Mouse (Mus musculus) spleen, adult 2 months (tissue): Measurements from ENCODE around the gene Kcnj4.

Experiments used
- CTCF ChIP-seq: fragments of 200-500 bp; IDR thresholded peaks from 2 replicates; pipeline ENCODE4 v1.5.1; 2011; ENCODE audit warnings: mild to moderate bottlenecking, inconsistent platforms; ENCODE audit not compliant: insufficient read depth, insufficient read length, insufficient replicate concordance; ENCODE audit errors: extremely low read depth
- POLR2A ChIP-seq: fragments of 200-500 bp; IDR thresholded peaks from 2 replicates; pipeline ENCODE4 v1.6.1; 2011; ENCODE audit warnings: low read depth, low read length, inconsistent platforms

DNA sequence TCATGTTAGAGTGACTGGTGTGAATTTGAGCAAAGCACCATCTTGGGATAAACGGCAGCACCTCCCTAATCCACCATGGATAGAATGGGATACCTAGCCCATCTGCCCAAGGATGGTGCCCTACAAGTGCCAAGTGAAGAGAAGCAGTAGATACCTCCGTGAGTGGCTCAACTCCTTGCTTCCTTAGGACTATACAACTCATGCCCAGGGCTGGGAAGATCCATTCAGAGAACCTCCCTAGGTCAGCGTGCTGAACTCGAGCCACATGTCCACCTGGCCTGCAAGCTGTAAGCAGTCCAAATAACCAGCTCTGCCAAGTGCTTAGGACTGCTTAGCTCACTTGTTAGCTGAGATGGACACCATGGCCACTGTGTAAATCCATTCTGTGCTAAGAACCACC lies 22.2 kb upstream of the Kcnj4 start:
- no peak for TF ChIP-seq POLR2A
- no peak for TF ChIP-seq CTCF
